Mouse (Mus musculus) Patski (cell line): Measurements from ENCODE around the gene Olfr91. TPM values are rescaled to one million over a fixed set of nuclear protein-coding genes. Genes with fewer than 3 reads are reported as not detected.
"Not testable (repeated sequence)": the region's sequence is repeated elsewhere in the genome, so short reads cannot be mapped to it uniquely, and the experiment has no call there.

Experiments
- ATAC-seq: fragments of 100-300 bp; one replicate; pipeline ENCODE4 v1.8.0; 2021
- CTCF ChIA-PET: fragments of 350-600 bp; sonication (Branson Sonifier 250); formaldehyde crosslinking; loops from one replicate; lab custom pipeline; 2022; ENCODE audit warnings: inconsistent platforms; lab: Charles Lee
- POLR2A ChIA-PET: fragments of 350-600 bp; sonication (Branson Sonifier 250); formaldehyde crosslinking; loops from one replicate; lab custom pipeline; 2022; ENCODE audit warnings: antibody characterized with exemption, inconsistent platforms; lab: Charles Lee
- DNase-seq: peaks from one replicate; pipeline ENCODE4 v3.0.0-alpha.2; 2011; ENCODE audit warnings: low read depth, low spot score
- H3K27me3 ChIP-seq: fragments of 371-371 bp; one replicate; pipeline ENCODE4 v1.5.1; 2021
- CTCF ChIP-seq: fragments of 100-300 bp; IDR thresholded peaks from one replicate; pipeline ENCODE4 v1.5.1; 2021
- in situ Hi-C: fragments of 300-500 bp; cut with MboI; formaldehyde crosslinking; loops from 3 replicates; pipeline ENCODE4 v1.11.1; 2018; ENCODE audit warnings: low pct_unique_long_range_greater_than_20kb, mixed read lengths
- polyA plus RNA-seq: library from polyadenylated mRNA; unstranded; gene quantifications from one replicate; pipeline ENCODE4 v1.2.3, GENCODE M21; 2021

The Olfr91 gene
- not detected for polyA plus RNA-seq

- in situ Hi-C loops: no loop called here
- ATAC-seq: no peak
- TF ChIP-seq CTCF: no peak
These were observed at the start of gene Olfr91 for GRCm38 (mm10) chr17:37098178-37098577. Gene Olfr91 (minus strand): TSS chr17:37098278.

GRCm38 (mm10) chr17:37131366-37131765 lies 33.3 kb upstream of the Olfr91 start:
- CTCF ChIA-PET, POLR2A ChIA-PET: not testable (repeated sequence)

More at GRCm38 (mm10) chr17:37098178-37098577, at the start of gene Olfr91:
- POLR2A ChIA-PET: no interaction called here
- no peak for DNase-seq
- H3K27me3 ChIP-seq: no peaks in the 10 kb centered on the region
- CTCF ChIA-PET: no interaction called here

DNA sequence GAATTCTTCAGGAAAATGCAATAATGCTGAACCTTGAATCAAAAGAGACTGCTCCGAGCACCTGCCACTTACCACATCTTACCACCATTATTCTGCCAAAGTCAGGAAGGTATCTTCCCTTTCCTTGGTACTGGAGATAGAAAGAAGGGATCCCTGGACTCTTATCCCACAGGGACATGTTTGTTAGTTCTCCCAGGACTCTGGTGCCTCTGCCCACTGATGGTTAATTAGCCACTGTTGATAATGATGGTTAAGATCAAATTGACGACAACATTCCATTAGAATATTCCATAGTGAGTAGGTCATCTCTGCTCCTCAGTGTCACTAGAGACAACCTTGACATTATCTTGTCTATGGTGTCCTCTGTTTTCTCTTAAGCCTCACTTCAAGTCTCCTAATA lies 21.9 kb upstream of the Olfr91 start, which contains the start of gene Olfr92:
TSS of gene Olfr92 (minus strand) at position 101 of the 400 bp plus-strand sequence.
- H3K27me3 ChIP-seq: peaks cover 5% of the 10 kb centered on the region
- no peak for TF ChIP-seq CTCF
- DNase-seq (no peak), ATAC-seq (no peak)
- in situ Hi-C loops: no loop called here
- ChIA-PET CTCF (no interaction called here), POLR2A (no interaction called here)

More at GRCm38 (mm10) chr17:37131366-37131765, 33.3 kb upstream of the Olfr91 start:
- ATAC-seq, DNase-seq, in situ Hi-C loops: not testable (repeated sequence)
- H3K27me3 ChIP-seq: peaks cover 25% of the 10 kb centered on the region

- no peak for DNase-seq
- ChIA-PET POLR2A (interaction anchor here (0.7 kb wide), 1 partner anchor 10 kb away, joined by 4 read pairs; no protein-coding TSS in a partner anchor), CTCF (no interaction called here)
- no peak for TF ChIP-seq CTCF
- ATAC-seq: no peak
- H3K27me3 ChIP-seq: peaks cover 25% of the 10 kb centered on the region
- in situ Hi-C loops: no loop called here
These were observed 4.8 kb downstream of the Olfr91 start for GRCm38 (mm10) chr17:37093289-37093688.

DNA sequence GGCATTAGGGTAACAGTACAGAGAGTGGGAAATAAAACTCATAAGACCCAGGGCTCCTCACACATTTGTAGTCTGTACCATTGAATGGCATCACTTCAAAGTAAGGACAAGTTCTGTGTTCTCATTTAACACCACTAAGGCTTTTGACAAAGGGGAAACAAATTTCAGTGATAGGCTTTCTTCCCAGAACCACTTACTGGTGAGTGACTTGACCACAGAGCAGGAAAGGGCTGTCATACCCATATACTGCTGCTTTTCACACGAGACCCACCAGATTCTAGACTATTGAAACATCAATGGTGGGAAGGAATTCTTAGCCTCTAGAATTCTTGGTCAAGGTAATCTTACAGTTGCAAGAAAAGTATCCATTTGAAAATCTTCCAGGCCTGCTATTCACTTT lies 5.9 kb downstream of the Olfr91 start:
- no peak for TF ChIP-seq CTCF
- ChIA-PET POLR2A (no interaction called here), CTCF (interaction anchor here (1.1 kb wide), 1 partner anchor 9 kb away, joined by 4 read pairs; no protein-coding TSS in a partner anchor)
- no peak for ATAC-seq
- peaks cover 28% of the 10 kb centered on the region for H3K27me3 ChIP-seq
- no peak for DNase-seq
- in situ Hi-C loops: no loop called here

GRCm38 (mm10) chr17:37088399-37088798 lies 9.7 kb downstream of the Olfr91 start, which contains the start of gene Olfr90:
Gene Olfr90 (minus strand): TSS chr17:37088499.
- POLR2A ChIA-PET: no interaction called here
- DNase-seq (no peak), ATAC-seq (no peak)
- no peak for TF ChIP-seq CTCF
- peaks cover 32% of the 10 kb centered on the region for H3K27me3 ChIP-seq
- CTCF ChIA-PET: interaction anchor here (2.1 kb wide), 1 partner anchor 115 kb away, joined by 9 read pairs; no protein-coding TSS in a partner anchor
- in situ Hi-C loops: no loop called here

DNA sequence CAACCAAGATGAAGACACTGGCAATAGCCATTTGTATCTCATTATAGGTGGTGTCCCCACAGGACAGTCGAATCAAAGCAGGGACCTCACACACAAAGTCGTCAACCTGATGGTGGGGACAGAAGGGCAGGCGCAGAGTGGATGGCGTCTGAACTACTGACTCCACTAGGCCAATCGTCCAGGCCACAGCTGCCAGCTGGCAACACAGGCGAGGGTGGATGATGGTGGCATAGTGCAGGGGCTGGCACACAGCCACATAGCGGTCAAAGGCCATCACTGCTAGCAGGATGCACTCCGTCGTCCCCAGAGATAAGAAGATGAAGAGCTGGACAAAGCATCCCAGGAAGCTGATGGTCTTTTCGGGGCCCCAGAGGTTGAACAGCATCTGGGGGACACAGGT lies 12.5 kb downstream of the Olfr91 start:
- no peak for TF ChIP-seq CTCF
- in situ Hi-C loops: no loop called here
- DNase-seq (no peak), ATAC-seq (no peak)
- peaks cover 20% of the 10 kb centered on the region for H3K27me3 ChIP-seq
- ChIA-PET POLR2A (no interaction called here), CTCF (interaction anchor here (5.4 kb wide), 1 partner anchor 118 kb away, joined by 53 read pairs; the partner anchor contains the start of gene Olfr94)

GRCm38 (mm10) chr17:37084632-37085031 lies 13.4 kb downstream of the Olfr91 start:
- ChIA-PET POLR2A (no interaction called here), CTCF (interaction anchor here (1.9 to 5.4 kb wide), 3 partner anchors 22 to 119 kb away, joined by 5 to 53 read pairs (median 9); partner anchors contain the start of gene Olfr94)
- no peak for ATAC-seq
- H3K27me3 ChIP-seq: peaks cover 16% of the 10 kb centered on the region
- peak; percentile 48 for TF ChIP-seq CTCF
- DNase-seq: no peak
- in situ Hi-C loops: loop anchor here (5.0 kb wide), 1 partner anchor 118 kb away; the partner anchor contains the start of gene Olfr94

GRCm38 (mm10) chr17:37083327-37083726 lies 14.8 kb downstream of the Olfr91 start:
- ChIA-PET CTCF (interaction anchor here (0.7 to 5.4 kb wide), 18 partner anchors 9 to 161 kb away, joined by 3 to 53 read pairs (median 5); partner anchors contain the start of genes Olfr94, Ubd, Znrd1 and Znrd1as), POLR2A (interaction anchor here (0.5 to 1.2 kb wide), 2 partner anchors 9 to 120 kb away, joined by 4 to 6 read pairs; no protein-coding TSS in a partner anchor)
- DNase-seq: no peak
- peak; percentile 68 for ATAC-seq
- peak; percentile 63 for TF ChIP-seq CTCF
- in situ Hi-C loops: loop anchor here (5.0 kb wide), 1 partner anchor 119 kb away; the partner anchor contains the start of gene Olfr94
- H3K27me3 ChIP-seq: peaks cover 7% of the 10 kb centered on the region

DNA sequence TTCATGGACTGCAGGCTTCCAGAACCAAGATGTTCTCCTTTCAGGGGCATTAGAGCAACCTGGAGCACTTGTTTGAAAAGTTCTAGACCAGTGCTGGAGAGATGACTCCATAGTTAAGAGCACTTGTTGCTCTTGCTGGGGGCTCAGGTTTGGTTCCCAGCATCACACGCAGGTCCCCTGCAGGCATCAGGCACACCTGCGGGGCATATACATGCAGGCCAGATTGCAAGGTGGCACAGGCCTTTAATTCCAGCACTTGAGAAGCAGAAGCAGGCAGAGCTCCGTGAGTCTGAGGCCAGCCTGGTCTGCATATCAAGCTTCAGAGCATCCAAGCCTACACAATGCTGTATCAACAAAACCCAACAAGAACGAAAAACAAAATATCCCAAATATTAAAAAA lies 16.4 kb downstream of the Olfr91 start:
- peaks cover 3% of the 10 kb centered on the region for H3K27me3 ChIP-seq
- CTCF ChIA-PET: interaction anchor here (5.4 kb wide), 1 partner anchor 122 kb away, joined by 53 read pairs; the partner anchor contains the start of gene Olfr94
- TF ChIP-seq CTCF: no peak
- POLR2A ChIA-PET: no interaction called here
- in situ Hi-C loops: loop anchor here (5.0 kb wide), 1 partner anchor 121 kb away; the partner anchor contains the start of gene Olfr94
- ATAC-seq (no peak), DNase-seq (no peak)

DNA sequence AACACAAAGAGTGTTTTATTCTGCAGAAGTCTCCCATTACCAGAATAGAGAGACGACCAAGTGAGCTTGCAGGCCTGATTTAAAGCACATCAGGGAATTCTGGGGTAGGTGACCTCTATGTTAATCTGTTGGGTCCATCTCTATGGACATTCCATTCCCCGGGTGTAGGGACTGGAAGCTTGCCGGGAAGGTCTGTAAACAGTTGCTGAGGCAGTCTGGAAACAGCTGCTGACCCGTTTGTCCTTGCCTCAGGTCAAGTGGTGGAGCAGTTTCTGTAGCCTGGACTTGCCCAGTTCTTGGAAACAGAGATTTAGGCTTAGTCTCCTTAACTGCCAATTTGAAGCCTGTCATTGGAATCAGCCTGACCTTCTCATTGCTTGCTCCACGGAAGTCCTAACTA lies 18.0 kb downstream of the Olfr91 start:
- TF ChIP-seq CTCF: no peak
- DNase-seq (no peak), ATAC-seq (no peak)
- H3K27me3 ChIP-seq: no peaks in the 10 kb centered on the region
- in situ Hi-C loops: loop anchor here (5.0 kb wide), 1 partner anchor 122 kb away; the partner anchor contains the start of gene Olfr94
- CTCF ChIA-PET: interaction anchor here (2.9 kb wide), 1 partner anchor 123 kb away, joined by 14 read pairs; no protein-coding TSS in a partner anchor
- POLR2A ChIA-PET: no interaction called here
